Mouse (Mus musculus) G1E (cell line): ENCODE results near the gene Svs6.

Source experiments
- CTCF ChIP-seq: IDR thresholded peaks from 2 replicates; pipeline ENCODE4 v1.5.1; 2012; ENCODE audit warnings: low read depth, low read length, inconsistent platforms, mixed read lengths
- GATA1 ChIP-seq: IDR thresholded peaks from 2 replicates; pipeline ENCODE4 v1.6.1; 2012; ENCODE audit warnings: borderline replicate concordance, low read length, inconsistent platforms, mixed read lengths
- TAL1 ChIP-seq: conservative IDR thresholded peaks from 2 replicates; pipeline ENCODE4 v1.6.1; 2012; ENCODE audit warnings: low read depth, low read length, inconsistent platforms, mixed read lengths

DNA sequence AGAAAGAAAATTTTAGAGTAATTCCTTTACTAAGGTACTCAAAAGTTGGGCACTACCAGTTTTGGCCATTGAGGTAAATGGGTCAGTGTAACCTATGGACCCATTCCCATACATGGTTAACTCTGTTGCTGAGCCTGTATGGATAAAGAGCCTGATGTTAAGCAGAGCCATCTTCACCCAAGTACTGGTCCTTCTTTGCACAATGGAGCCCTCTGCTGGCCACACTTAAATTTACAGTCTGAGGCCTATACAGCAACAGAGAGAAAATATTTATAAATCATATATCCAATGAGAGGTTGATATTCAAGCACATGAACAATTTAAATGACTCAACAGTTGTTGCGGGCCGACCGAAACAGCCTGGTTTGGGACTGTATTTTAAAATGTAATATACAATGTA is 32.4 kb downstream of the Svs6 start:
- TF ChIP-seq CTCF: no peak
- no peak for TF ChIP-seq GATA1
- TF ChIP-seq TAL1: no peak
